Mouse (Mus musculus) megakaryocyte, embryonic 14.5 days (primary cell): ENCODE measurements around the gene Hes2.

Experiments
- FLI1 ChIP-seq: IDR thresholded peaks from 2 replicates; pipeline ENCODE4 v1.6.1; 2012; ENCODE audit warnings: low read length, inconsistent platforms, mixed read lengths
- GATA1 ChIP-seq: IDR thresholded peaks from 3 replicates; pipeline ENCODE4 v1.6.1; 2012; ENCODE audit warnings: mixed read lengths, low read length, inconsistent platforms, borderline replicate concordance

GRCm38 (mm10) chr4:152157779-152158584 lies 685 bp upstream of the Hes2 start:
- TF ChIP-seq GATA1 (no peak), FLI1 (no peak)
